Mouse (Mus musculus) heart, postnatal 36 days (tissue): ENCODE data around the gene Vps13c. TPM values are rescaled to one million over a fixed set of nuclear protein-coding genes. Genes with fewer than 3 reads are reported as not detected.

Experiments used
- DNase-seq, 2 experiments: peaks; one replicate each; pipeline ENCODE4 v3.0.0; 2021 to 2022
- intact Hi-C: fragments of 180-260 bp; cut with DNase I; formaldehyde crosslinking; loops from one replicate; pipeline ENCODE4 v1.15.1; 2025
- total RNA-seq, 2 experiments: library from RNA; stranded (reverse); gene quantifications; 2 replicates each; pipeline ENCODE4 v1.2.3; 2021

Gene Vps13c
- total RNA-seq, result 10 to 100 TPM; 48.0 to 48.6 TPM

GRCm38 (mm10) chr9:67839981-67840859 is at the start of gene Vps13c:
TSS of gene Vps13c (plus strand) at chr9:67840396.
- peak; percentile 77 to 85 for DNase-seq
- intact Hi-C loops, result no loop called here

- intact Hi-C loops, result no loop called here
Observed at GRCm38 (mm10) chr9:67792405-67792804, 47.8 kb upstream of the Vps13c start.

GRCm38 (mm10) chr9:67793501-67793900 is 46.7 kb upstream of the Vps13c start:
- DNase-seq, result no peak
- intact Hi-C loops, result no loop called here

More at GRCm38 (mm10) chr9:67792405-67792804, 47.8 kb upstream of the Vps13c start:
- DNase-seq, result no peak

GRCm38 (mm10) chr9:67794216-67794615 is 46.0 kb upstream of the Vps13c start:
- intact Hi-C loops, result no loop called here

DNA sequence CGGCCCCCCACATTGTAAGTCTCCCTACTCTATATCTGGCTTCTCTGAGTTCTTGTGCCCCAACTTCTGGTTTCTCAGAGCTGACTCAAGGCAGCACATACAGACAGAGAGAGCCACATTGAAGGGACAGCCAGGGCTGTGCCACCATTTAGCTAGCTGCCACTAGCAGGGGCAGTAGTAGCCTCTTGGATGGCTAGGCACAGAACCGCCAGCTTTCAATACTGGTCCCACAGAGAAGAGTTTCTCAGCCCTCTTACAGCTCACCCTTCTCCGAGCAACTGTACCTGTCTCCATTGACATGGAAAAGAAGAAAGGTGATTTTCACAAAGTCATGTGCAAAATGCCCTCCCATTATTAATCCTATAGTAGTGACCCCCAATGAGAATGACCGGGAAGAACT is 45.5 kb upstream of the Vps13c start:
- intact Hi-C loops, result no loop called here
- DNase-seq, result no peak

More at GRCm38 (mm10) chr9:67794216-67794615, 46.0 kb upstream of the Vps13c start:
- DNase-seq, result no peak

DNA sequence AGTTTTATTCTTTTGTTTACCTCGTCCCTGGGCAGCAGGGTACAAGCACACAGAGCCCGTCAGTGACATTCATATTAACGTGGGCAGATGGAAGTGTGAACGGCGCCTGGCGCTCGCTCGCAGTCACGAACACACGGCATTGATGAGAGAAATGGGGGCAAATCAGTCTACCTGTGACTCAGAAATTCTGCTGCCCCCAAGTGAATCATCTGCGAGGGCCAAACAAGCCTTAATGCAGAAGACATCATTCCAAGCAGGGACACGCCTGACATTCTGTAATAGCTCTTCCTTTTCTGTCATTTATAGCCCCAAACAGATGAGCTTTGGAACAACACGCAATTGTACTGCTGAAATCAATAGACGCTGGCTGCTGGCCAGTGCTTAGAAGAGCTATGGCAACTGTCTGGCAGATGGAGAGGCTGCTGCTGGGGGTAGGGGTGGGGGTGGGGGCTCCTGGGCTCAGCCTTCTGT is 45.0 kb upstream of the Vps13c start:
- intact Hi-C loops, result no loop called here
- no peak for DNase-seq

GRCm38 (mm10) chr9:67799078-67799819 is 40.9 kb upstream of the Vps13c start:
- DNase-seq, result no peak
- intact Hi-C loops, result no loop called here

- DNase-seq, result peak; percentile 40 to 74
- intact Hi-C loops, result loop anchor here (1.0 kb wide), 2 partner anchors 44 to 91 kb away; no protein-coding TSS in a partner anchor
Observed at GRCm38 (mm10) chr9:67802241-67802640, 38.0 kb upstream of the Vps13c start.

- intact Hi-C loops, result no loop called here
- DNase-seq, result no peak
Observed at GRCm38 (mm10) chr9:67807000-67807399, 33.2 kb upstream of the Vps13c start.

DNA sequence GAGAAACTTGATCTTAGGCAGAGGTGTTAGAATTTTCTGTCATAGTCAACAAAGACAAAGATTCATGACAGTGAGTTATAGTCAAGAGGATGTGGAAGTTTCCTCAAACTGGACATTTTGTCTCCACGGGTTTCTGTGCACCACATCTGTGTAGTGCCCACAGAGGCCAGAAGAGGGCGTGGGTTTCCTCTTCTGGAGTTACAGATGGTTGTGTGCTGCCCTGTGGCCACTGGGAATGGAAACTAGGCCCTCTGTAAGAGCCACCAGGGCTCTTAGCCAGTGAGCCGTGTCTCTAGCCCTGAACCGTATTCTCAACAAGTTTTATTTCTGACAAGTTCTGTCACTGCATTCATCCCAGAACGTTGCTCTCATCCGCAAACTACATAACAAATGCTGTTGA is 29.7 kb upstream of the Vps13c start:
- DNase-seq, result peak in 1 of 2 experiments; percentile 11

GRCm38 (mm10) chr9:67811116-67811515 is 29.1 kb upstream of the Vps13c start:
- intact Hi-C loops, result no loop called here
- peak in 1 of 2 experiments; percentile 11 for DNase-seq

More for the DNA sequence above, 29.7 kb upstream of the Vps13c start:
- intact Hi-C loops, result no loop called here

DNA sequence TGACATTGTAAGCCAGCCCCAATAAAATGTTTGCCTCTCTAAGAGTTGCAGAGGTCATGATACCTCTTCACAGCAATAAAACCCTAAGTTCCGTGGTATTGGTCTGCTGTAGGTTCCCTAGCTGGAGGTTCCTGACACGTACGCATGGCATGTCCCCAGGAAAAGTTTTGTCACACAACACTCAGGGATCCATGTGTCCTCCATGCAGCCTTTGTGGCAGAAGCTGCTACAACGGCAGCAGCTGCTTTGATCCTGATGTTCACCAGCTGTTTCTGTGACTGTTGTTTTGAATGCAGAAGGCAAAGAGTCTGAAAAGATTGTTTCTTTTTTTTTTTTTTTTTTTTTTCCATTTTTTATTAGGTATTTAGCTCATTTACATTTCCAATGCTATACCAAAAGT is 27.0 kb upstream of the Vps13c start:
- intact Hi-C loops, result no loop called here
- DNase-seq, result peak; percentile 28 to 30

- DNase-seq, result peak; percentile 76 to 80
- intact Hi-C loops, result no loop called here
Observed at GRCm38 (mm10) chr9:67813665-67814337, 26.4 kb upstream of the Vps13c start.

- DNase-seq, result no peak
- intact Hi-C loops, result no loop called here
Observed at GRCm38 (mm10) chr9:67816172-67816928, 23.8 kb upstream of the Vps13c start.

DNA sequence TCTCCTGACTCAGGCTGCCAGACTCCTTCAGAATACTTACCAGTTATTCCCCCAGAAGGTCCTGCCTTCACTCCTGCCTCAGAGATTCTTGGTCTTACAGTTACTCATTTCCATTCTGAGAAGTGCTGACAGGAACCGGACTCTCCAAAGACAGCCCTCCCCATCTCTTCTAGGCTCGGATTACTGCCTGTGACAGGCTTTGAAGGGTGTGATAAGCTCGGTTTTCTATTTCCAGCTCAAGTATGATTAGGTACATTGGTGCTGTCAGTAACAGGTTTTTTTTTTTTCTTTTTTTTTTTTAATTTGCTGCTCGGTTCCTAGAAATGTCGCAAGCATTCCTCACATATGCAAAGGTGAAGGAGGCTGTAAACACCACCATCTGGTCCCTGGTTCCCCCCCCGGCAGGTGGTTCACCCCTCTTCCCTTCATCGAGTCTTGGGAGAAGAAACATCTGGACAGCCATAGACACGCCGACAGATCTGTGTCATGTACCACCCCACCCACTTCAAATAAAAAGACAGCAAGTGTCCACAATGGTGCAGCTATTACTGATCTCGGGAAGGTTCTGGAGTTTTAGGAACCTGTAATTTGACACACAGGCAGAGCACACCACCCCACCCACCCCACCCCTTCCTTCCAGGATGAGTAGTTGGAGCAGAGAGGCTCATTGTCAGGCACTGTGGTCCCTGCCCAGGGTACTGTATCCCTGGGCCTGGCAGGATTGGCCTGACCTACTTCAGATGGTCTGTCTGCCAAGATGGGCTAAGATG is 22.1 kb upstream of the Vps13c start:
- intact Hi-C loops, result no loop called here
- DNase-seq, result no peak

- no peak for DNase-seq
- intact Hi-C loops, result no loop called here
Observed at GRCm38 (mm10) chr9:67818668-67818950, 21.6 kb upstream of the Vps13c start.

GRCm38 (mm10) chr9:67823131-67823530 is 17.1 kb upstream of the Vps13c start:
- intact Hi-C loops, result no loop called here
- DNase-seq, result no peak

GRCm38 (mm10) chr9:67825527-67825926 is 14.7 kb upstream of the Vps13c start:
- intact Hi-C loops, result no loop called here
- no peak for DNase-seq

- peak in 1 of 2 experiments; percentile 74 for DNase-seq
- intact Hi-C loops, result loop anchor here (1.0 kb wide), 1 partner anchor 47 kb away; no protein-coding TSS in a partner anchor
Observed at GRCm38 (mm10) chr9:67828182-67828581, 12.0 kb upstream of the Vps13c start.
